Mouse (Mus musculus) kidney, adult 2 months (tissue): ENCODE results near the gene Plau. TPM values are rescaled to one million over a fixed set of nuclear protein-coding genes. Genes with fewer than 3 reads are reported as not detected.

Experiments
- DNase-seq: peaks from one replicate; pipeline ENCODE4 v3.0.0; 2021
- H3K27ac ChIP-seq: fragments of 200-500 bp; 2 replicates; pipeline ENCODE4 v1.5.1; 2012; ENCODE audit warnings: low read depth, low read length, control low read depth, inconsistent platforms; ENCODE audit not compliant: insufficient read depth
- H3K27me3 ChIP-seq: fragments of 200-500 bp; replicated peaks from 2 replicates; pipeline ENCODE4 v1.6.1; 2012; ENCODE audit warnings: mild to moderate bottlenecking, moderate library complexity, low read length, inconsistent platforms; ENCODE audit not compliant: control insufficient read depth, insufficient read depth
- H3K36me3 ChIP-seq: fragments of 200-500 bp; 2 replicates; pipeline ENCODE4 v1.6.1; 2012; ENCODE audit warnings: mild to moderate bottlenecking, moderate library complexity, low read length, inconsistent platforms; ENCODE audit not compliant: control insufficient read depth, insufficient read depth
- H3K4me1 ChIP-seq: fragments of 200-500 bp; 2 replicates; pipeline ENCODE4 v1.6.1; 2011; ENCODE audit warnings: low read length; ENCODE audit not compliant: control insufficient read depth, insufficient read depth
- H3K4me3 ChIP-seq: fragments of 200-500 bp; 2 replicates; pipeline ENCODE4 v1.5.1; 2011; ENCODE audit warnings: mild to moderate bottlenecking, low read depth, low read length, control low read depth; ENCODE audit not compliant: insufficient read depth
- CTCF ChIP-seq: fragments of 200-500 bp; conservative IDR thresholded peaks from 2 replicates; pipeline ENCODE4 v1.5.1; 2011; ENCODE audit warnings: low read depth, mild to moderate bottlenecking, control low read depth, low read length, moderate library complexity, mixed read lengths; ENCODE audit not compliant: insufficient read depth, insufficient read length
- POLR2A ChIP-seq: fragments of 200-500 bp; IDR thresholded peaks from one replicate; pipeline ENCODE4 v1.6.1; 2011; ENCODE audit warnings: low read depth, low read length, control low read depth
- WGBS: fragments of 180-500 bp; shearing (Covaris S2); methylation state at CpG from one replicate; pipeline ENCODE4 v1.1.7; 2018; 5-methylcytosine and 5-hydroxymethylcytosine counted together
- polyA plus RNA-seq: library from polyadenylated mRNA; depleted of rRNA; stranded (reverse); fragments of >200 nt; gene quantifications from 2 replicates; pipeline ENCODE4 v1.2.3, GENCODE M21; 2012

Gene Plau
- polyA plus RNA-seq, 1 experiment: 276 TPM

DNA sequence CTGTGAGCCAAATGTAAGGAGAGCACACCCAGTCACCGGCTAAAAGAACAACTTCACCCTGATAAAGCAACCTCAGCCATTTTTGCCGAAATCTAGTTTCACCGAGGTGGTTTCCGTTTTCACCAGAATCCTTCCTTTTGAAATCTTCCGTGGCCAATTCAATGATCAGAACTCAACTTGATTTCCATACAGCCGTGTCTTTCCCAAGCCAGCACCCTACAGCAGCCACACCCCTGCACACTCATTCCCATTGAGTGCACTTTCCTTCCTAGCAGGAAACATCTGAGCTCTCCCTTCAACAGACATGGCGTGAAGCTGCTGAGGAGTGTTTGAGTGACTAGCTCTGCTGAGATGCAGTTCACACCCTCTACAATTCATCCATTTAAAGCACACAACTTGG is 9.8 kb downstream of the Plau start:
- no peaks in the 10 kb centered on the region for H3K27me3 ChIP-seq
- H3K4me1 ChIP-seq: peaks cover 29% of the 10 kb centered on the region
- WGBS: 64% methylated on average over 7 of the region's 7 CpGs
- H3K4me3 ChIP-seq: no peak overlapping the region
- peak; percentile 29 for DNase-seq
- TF ChIP-seq POLR2A (no peak), CTCF (no peak)
- peaks cover 12% of the 10 kb centered on the region; the same call in 1 of the 2 replicates for H3K36me3 ChIP-seq
- peak overlapping the region; percentile 94 for H3K27ac ChIP-seq

DNA sequence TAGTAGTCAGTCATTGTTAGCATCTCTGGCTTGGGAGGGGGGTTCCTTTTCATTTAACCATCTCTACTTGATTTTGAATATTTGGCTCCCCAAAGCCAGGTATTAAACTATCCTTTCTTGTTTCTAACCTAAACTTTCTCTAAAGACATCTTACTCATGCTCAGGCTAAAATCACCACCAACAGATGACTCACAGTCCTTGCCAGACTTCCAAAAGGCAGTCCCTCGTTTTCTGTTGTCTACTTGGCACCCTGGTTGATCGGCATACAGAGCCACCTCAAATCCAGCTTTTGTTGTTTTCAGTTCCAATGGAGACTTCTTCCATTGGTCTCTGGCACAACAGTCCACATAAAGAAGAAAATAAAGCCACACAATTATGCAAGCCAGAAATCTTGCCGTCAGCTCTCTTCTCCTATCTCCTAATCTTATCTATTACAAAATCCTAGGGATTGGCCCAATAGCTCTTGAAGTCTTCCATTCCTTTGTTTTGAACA is 11.2 kb downstream of the Plau start:
- Histone ChIP-seq H3K4me3 (no peak overlapping the region), H3K4me1 (peaks cover 29% of the 10 kb centered on the region), H3K27ac (peak overlapping the region; percentile 45; the same call in 1 of the 2 replicates), H3K36me3 (peaks cover 5% of the 10 kb centered on the region; the same call in 1 of the 2 replicates), H3K27me3 (no peaks in the 10 kb centered on the region)
- TF ChIP-seq CTCF (no peak), POLR2A (no peak)
- WGBS: 79% methylated on average over 3 of the region's 3 CpGs
- DNase-seq: no peak

DNA sequence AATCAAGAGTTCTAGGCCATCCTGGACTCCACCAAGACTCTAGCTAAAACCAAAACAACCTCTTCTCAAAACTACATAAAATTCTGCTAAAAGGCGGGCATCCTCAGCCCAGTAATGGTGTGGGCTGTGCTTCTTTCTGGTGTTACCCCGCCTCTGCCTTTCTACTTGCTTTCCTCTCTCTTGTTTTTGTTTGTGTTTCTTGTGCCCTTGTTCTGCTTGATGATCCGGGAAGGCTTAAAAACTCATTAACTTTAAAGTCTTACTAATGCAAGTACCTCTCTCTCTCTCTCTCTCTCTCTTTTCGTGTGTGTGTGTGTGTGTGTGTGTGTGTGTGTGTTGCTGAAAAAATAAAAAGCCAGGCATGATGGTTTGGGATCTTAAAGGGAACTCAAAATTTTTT is 13.3 kb downstream of the Plau start:
- TF ChIP-seq POLR2A (no peak), CTCF (no peak)
- no peaks in the 10 kb centered on the region for H3K36me3 ChIP-seq
- H3K4me1 ChIP-seq: peaks cover 29% of the 10 kb centered on the region
- peak; percentile 82 for DNase-seq
- no peaks in the 10 kb centered on the region for H3K27me3 ChIP-seq
- 35% methylated on average over 4 of the region's 4 CpGs for WGBS
- H3K27ac ChIP-seq: peak overlapping the region; percentile 99
- peak overlapping the region; percentile 18; the same call in 1 of the 2 replicates for H3K4me3 ChIP-seq

- peaks cover 25% of the 10 kb centered on the region for H3K4me1 ChIP-seq
- H3K27ac ChIP-seq: peak overlapping the region; percentile 83
- WGBS: 49% methylated on average over 2 of the region's 2 CpGs
- DNase-seq: peak; percentile 35
- TF ChIP-seq POLR2A (no peak), CTCF (no peak)
- no peaks in the 10 kb centered on the region for H3K27me3 ChIP-seq
- H3K4me3 ChIP-seq: no peak overlapping the region
- H3K36me3 ChIP-seq: no peaks in the 10 kb centered on the region
These were observed 14.0 kb downstream of the Plau start for GRCm38 (mm10) chr14:20850498-20850897.

DNA sequence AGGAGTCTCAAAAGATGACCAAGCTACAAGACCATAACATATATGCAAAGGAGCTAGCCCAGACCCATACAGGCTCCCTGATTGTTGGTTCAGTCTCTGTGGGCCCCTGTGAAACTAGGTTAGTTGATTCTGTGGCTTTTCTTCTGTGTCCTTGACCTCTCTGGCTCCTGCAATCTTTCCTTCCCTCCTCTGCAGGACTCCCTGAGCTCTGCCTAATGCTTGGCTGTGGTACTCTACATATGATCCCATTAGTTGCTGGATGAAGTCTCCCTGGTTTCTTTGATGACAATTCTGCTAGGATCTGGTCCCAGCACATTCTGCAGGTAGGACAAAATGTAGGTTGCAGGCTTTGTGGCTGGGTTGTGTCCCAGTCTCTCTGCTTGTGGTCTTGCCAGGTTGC is 15.3 kb downstream of the Plau start:
- TF ChIP-seq CTCF (no peak), POLR2A (no peak)
- Histone ChIP-seq H3K36me3 (no peaks in the 10 kb centered on the region), H3K27me3 (no peaks in the 10 kb centered on the region), H3K4me3 (no peak overlapping the region), H3K4me1 (peaks cover 15% of the 10 kb centered on the region), H3K27ac (0 out of 2 replicates have a peak overlapping the region, but pooled peaks have one; percentile 44)
- peak; percentile 14 for DNase-seq

GRCm38 (mm10) chr14:20861152-20861551 is 24.7 kb downstream of the Plau start:
- H3K27ac ChIP-seq: no peak overlapping the region; the same call in 1 of the 2 replicates
- H3K4me1 ChIP-seq: peaks cover 25% of the 10 kb centered on the region
- H3K4me3 ChIP-seq: no peak overlapping the region
- H3K27me3 ChIP-seq: no peaks in the 10 kb centered on the region
- 85% methylated on average over 2 of the region's 2 CpGs for WGBS
- no peaks in the 10 kb centered on the region for H3K36me3 ChIP-seq
- TF ChIP-seq POLR2A (no peak), CTCF (no peak)
- no peak for DNase-seq

- no peak overlapping the region for H3K4me3 ChIP-seq
- H3K4me1 ChIP-seq: peaks cover 26% of the 10 kb centered on the region
- H3K27me3 ChIP-seq: no peaks in the 10 kb centered on the region
- peak; percentile 59 for DNase-seq
- no peaks in the 10 kb centered on the region for H3K36me3 ChIP-seq
- TF ChIP-seq CTCF: no peak
- no peak for TF ChIP-seq POLR2A
- 47% methylated on average over 5 of the region's 5 CpGs for WGBS
- H3K27ac ChIP-seq: peak overlapping the region; percentile 66; the same call in 1 of the 2 replicates
These were observed 25.1 kb downstream of the Plau start for GRCm38 (mm10) chr14:20861559-20861958.
